Mouse (Mus musculus): Measurements from ENCODE around the gene Gm4792. TPM values are rescaled to one million over a fixed set of nuclear protein-coding genes. Genes with fewer than 3 reads are reported as not detected.
A peak's percentile ranks its signal among the peaks of the same experiment; 100 is the strongest.

The Gm4792 gene
- polyA plus RNA-seq, 1 experiment from 2014 or later, result not detected

DNA sequence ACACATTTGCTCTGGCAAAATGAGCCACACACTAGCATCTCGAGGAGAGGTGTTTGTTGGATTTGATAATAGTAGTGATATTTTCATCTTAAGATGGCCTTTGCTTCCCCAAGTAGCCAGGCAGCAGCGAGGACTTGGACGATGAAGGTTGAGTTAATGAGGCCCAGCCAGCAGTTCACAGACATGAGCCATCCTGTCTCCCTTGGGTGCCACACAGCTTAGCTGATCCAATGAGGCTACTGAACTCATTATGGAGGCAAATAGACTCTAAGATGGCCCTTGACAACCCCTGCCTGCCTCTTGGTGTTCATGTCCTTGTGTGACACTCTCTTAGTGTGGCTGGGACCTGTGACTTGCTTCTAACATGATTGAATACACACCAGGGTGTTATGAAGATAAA, 43.7 kb downstream of the Gm4792 start:
- DNase-seq (ENCODE audit: low spot score, missing footprints), result no peak
- Histone ChIP-seq H3K9me3 (ENCODE audit: control insufficient read depth, low read length) (no peaks in the 10 kb centered on the region), H3K27me3 (ENCODE audit: control insufficient read depth, insufficient read depth, low read length) (no peaks in the 10 kb centered on the region), H3K9ac (ENCODE audit: low read length) (no peak overlapping the region), H3K36me3 (ENCODE audit: control insufficient read depth, insufficient read depth, low read length) (no peaks in the 10 kb centered on the region), H3K4me2 (no peak overlapping the region), H3K4me3 (ENCODE audit: low read depth, low read length) (no peak overlapping the region), H3K27ac (ENCODE audit: low read depth, low read length) (no peak overlapping the region), H3K4me1 (ENCODE audit: control insufficient read depth, insufficient read depth, low read length) (peaks cover 1% of the 10 kb centered on the region)
- WGBS, result 82% methylated on average over 3 of the region's 3 CpGs
- ATAC-seq (ENCODE audit: low FRiP score), result no peak

DNA sequence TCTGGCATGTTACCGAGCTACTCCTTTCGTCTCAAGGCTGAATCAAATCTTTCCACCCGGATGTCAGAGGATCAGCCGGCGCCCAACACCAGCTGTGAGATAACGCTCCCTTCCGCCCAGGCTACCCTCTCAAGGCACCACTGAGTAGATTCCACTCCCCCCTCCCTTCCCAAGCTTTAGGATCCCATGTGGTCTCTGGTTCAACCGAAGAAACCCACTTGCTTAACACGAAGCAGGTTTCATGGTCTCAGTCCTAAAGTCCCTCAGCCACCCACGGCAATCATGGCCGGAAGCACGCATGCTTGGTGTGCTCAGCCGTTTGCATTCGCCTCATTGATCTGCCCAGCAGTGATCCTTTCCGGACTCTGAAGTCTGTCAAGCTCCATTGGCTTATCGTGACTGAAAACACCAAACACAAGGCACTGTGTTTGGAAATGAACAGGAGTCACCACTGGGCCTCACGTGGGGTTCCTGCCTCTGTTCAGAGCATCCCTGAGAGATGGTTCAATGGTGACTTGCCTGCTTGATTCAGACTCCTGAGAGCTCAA, 45.2 kb downstream of the Gm4792 start:
- Histone ChIP-seq H3K27ac (ENCODE audit: low read depth, low read length) (no peak overlapping the region), H3K4me3 (ENCODE audit: low read depth, low read length) (no peak overlapping the region), H3K36me3 (ENCODE audit: control insufficient read depth, insufficient read depth, low read length) (no peaks in the 10 kb centered on the region), H3K9me3 (ENCODE audit: control insufficient read depth, low read length) (no peaks in the 10 kb centered on the region), H3K4me1 (ENCODE audit: control insufficient read depth, insufficient read depth, low read length) (peaks cover 6% of the 10 kb centered on the region), H3K4me2 (no peak overlapping the region), H3K9ac (ENCODE audit: low read length) (no peak overlapping the region), H3K27me3 (ENCODE audit: control insufficient read depth, insufficient read depth, low read length) (no peaks in the 10 kb centered on the region)
- DNase-seq (ENCODE audit: low spot score, missing footprints), result no peak
- WGBS, result 77% methylated on average over 17 of the region's 17 CpGs
- ATAC-seq (ENCODE audit: low FRiP score), result no peak

DNA sequence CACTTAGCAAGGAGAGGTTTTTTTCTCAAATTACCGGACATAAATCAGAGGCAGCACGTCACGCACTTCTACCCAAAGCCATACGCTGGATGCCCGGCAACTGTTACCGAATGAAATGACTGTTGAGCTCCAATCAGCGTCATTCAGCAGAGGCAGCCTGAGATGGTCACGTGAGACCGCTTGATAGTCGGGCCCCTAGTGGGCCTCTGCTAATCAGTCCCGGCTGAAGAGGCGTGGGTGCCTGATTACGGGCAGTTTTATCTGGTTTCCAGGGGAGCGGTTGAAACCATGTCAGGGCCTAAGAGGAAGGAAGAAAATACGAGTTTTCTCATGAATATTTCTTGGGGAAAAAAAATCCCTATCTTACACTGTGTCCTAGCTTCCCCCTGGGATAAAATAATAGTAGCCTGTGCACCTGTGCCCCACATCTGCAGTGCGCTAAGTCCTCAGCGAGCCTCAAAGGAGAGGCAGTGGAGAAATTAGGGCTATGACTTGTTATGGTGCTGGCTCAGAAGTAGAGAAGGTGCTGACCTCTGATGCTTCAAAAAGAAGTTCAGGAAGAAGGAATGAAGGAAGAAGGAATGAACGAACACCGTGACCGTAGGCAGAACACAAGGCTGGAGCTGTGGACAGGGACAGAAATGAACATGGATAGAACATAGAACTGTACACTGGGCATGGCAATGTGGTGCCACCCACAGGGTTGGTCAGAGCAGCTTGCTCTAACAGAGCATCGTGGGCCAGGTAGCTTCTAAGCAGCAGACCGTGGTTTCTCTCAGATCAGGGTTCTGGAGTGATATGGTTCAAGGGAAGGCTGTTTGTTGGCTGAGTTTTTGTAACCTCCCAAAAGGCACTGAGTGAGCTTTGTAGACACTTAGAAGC, 48.7 kb downstream of the Gm4792 start:
- DNase-seq (ENCODE audit: low spot score, missing footprints) (no peak), ATAC-seq (ENCODE audit: low FRiP score) (peak; percentile 83)
- Histone ChIP-seq H3K4me1 (ENCODE audit: control insufficient read depth, insufficient read depth, low read length) (peaks cover 6% of the 10 kb centered on the region), H3K9me3 (ENCODE audit: control insufficient read depth, low read length) (no peaks in the 10 kb centered on the region), H3K4me2 (0 out of 2 replicates have a peak overlapping the region, but pooled peaks have one; percentile 8), H3K9ac (ENCODE audit: low read length) (no peak overlapping the region), H3K4me3 (ENCODE audit: low read depth, low read length) (no peak overlapping the region), H3K27me3 (ENCODE audit: control insufficient read depth, insufficient read depth, low read length) (no peaks in the 10 kb centered on the region), H3K36me3 (ENCODE audit: control insufficient read depth, insufficient read depth, low read length) (no peaks in the 10 kb centered on the region), H3K27ac (ENCODE audit: low read depth, low read length) (no peak overlapping the region)
- 54% methylated on average over 22 of the region's 22 CpGs for WGBS

DNA sequence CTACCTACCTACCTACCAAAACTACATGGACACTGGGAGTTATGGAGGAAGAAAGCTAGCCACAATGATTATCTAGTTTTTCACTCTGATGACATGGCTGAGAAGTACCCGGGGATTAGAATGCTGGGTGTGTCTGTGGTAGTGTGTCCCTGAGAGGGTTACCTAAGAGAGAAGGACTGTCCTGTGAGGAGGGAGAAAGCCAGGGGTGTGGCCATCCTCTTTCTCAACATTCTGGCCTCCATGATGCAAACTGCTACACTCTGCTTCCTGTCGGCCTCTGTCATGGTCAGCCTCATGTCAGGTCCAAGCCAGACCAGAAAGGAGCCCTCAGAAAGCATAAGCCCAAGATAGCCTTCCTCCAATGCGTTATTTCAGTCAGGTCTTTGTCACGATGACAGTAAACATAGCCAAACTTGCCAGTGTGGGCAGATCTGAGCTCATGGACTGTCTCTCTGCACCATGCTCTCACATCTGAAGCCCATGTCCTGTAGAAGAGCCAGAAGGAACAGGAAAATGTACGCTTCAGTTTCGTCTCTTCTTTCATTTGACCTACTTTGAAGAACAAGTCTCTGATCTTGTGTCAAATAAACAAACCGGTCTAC, 50.7 kb downstream of the Gm4792 start:
- Histone ChIP-seq H3K27me3 (ENCODE audit: control insufficient read depth, insufficient read depth, low read length) (no peaks in the 10 kb centered on the region), H3K4me3 (ENCODE audit: low read depth, low read length) (no peak overlapping the region), H3K9me3 (ENCODE audit: control insufficient read depth, low read length) (no peaks in the 10 kb centered on the region), H3K4me1 (ENCODE audit: control insufficient read depth, insufficient read depth, low read length) (peaks cover 6% of the 10 kb centered on the region), H3K36me3 (ENCODE audit: control insufficient read depth, insufficient read depth, low read length) (no peaks in the 10 kb centered on the region), H3K9ac (ENCODE audit: low read length) (no peak overlapping the region), H3K27ac (ENCODE audit: low read depth, low read length) (no peak overlapping the region), H3K4me2 (no peak overlapping the region)
- no peak for DNase-seq (ENCODE audit: low spot score, missing footprints)
- no peak for ATAC-seq (ENCODE audit: low FRiP score)
- 90% methylated on average over 7 of the region's 7 CpGs for WGBS

Other genes starting within 250 kb of the Gm4792 start
- gene Nr2c1, start 150.7 kb downstream of the Gm4792 start, polyA plus RNA-seq (2014; fragmentation: Nextera tagmentation; extraction: Ambion mirVana), result 10.8 and 12.2 TPM in 2 replicates
- 520 and 528 TPM in 2 replicates for gene Ndufa12, start 100.0 kb downstream of the Gm4792 start, polyA plus RNA-seq (2014; fragmentation: Nextera tagmentation; extraction: Ambion mirVana)
- gene Tmcc3, start 13.2 kb upstream of the Gm4792 start, polyA plus RNA-seq (2014; fragmentation: Nextera tagmentation; extraction: Ambion mirVana), result 3.2 and 4.0 TPM in 2 replicates